Mouse (Mus musculus) liver, embryonic 13.5 days (tissue): ENCODE data around the gene Hivep2. TPM values are rescaled to one million over a fixed set of nuclear protein-coding genes. Genes with fewer than 3 reads are reported as not detected.

Experiments used
- ATAC-seq: fragments of 200-750 bp; cut with Nextera tagmentation; 2 replicates; pipeline ENCODE4 v1.8.0; 2017; ENCODE audit warnings: low read depth, mild to moderate bottlenecking, moderate number of reproducible peaks, moderate library complexity
- DNase-seq: peaks from one replicate; pipeline ENCODE4 v3.0.0; 2022
- H3K27ac ChIP-seq: fragments of 300-500 bp; sonication (generic); 2 replicates; pipeline ENCODE4 v1.5.1; 2015; ENCODE audit warnings: moderate library complexity, mild to moderate bottlenecking, inconsistent platforms
- H3K27me3 ChIP-seq: fragments of 300-500 bp; sonication (generic); 2 replicates; pipeline ENCODE4 v1.6.1; 2015; ENCODE audit warnings: mild to moderate bottlenecking, inconsistent platforms
- H3K36me3 ChIP-seq: fragments of 300-500 bp; sonication (generic); 2 replicates; pipeline ENCODE4 v1.6.1; 2015; ENCODE audit warnings: mild to moderate bottlenecking, inconsistent platforms
- H3K4me1 ChIP-seq: fragments of 300-500 bp; sonication (generic); replicated peaks from 2 replicates; pipeline ENCODE4 v1.6.1; 2015; ENCODE audit warnings: inconsistent platforms
- H3K4me2 ChIP-seq: fragments of 300-500 bp; sonication (generic); 2 replicates; pipeline ENCODE4 v1.6.1; 2015; ENCODE audit warnings: inconsistent platforms, mild to moderate bottlenecking, moderate library complexity
- H3K4me3 ChIP-seq: fragments of 300-500 bp; sonication (generic); replicated peaks from 2 replicates; pipeline ENCODE4 v1.5.1; 2015; ENCODE audit warnings: mild to moderate bottlenecking, inconsistent platforms
- H3K9ac ChIP-seq: fragments of 300-500 bp; sonication (generic); 2 replicates; pipeline ENCODE4 v1.6.1; 2015; ENCODE audit warnings: mild to moderate bottlenecking, inconsistent platforms
- H3K9me3 ChIP-seq: fragments of 300-500 bp; sonication (generic); replicated peaks from 2 replicates; pipeline ENCODE4 v1.6.1; 2016; ENCODE audit warnings: inconsistent platforms
- WGBS: fragments of 180-500 bp; shearing (Covaris S2); methylation state at CpG from one replicate; pipeline ENCODE4 v1.1.7; 2015; ENCODE audit not compliant: insufficient replicate concordance; 5-methylcytosine and 5-hydroxymethylcytosine counted together
- polyA plus RNA-seq: library from polyadenylated mRNA; unstranded; fragments of >200 nt; fragmentation: Nextera tagmentation; extraction: Ambion mirVana; gene quantifications from 2 replicates; pipeline ENCODE4 v1.2.1, GENCODE M21; 2015

Hivep2 gene
- polyA plus RNA-seq, 1 experiment from 2014 or later = 0.43 TPM

DNA sequence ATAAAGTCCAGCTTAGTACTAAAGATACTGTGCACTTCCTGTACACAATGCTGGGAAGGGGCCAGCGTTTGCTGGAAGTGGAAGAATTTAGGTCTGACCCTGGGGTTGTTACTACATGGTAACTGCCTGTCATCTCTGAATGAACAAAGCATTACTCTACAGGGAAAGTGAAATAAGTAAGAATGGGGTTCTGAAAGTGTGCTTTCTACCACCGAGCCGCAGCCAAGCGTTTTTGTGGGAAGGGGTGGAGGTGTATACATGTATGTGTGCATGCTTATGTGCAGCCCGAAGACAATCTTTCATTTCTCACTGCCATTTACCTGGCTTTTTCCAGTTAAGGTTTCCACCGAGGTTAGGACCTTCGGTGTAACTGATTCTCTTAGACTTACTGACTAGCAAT, 121.4 kb downstream of the Hivep2 start:
- no peak overlapping the region for H3K9ac ChIP-seq
- 62% methylated on average over 7 of the region's 7 CpGs for WGBS
- no peaks in the 10 kb centered on the region for H3K36me3 ChIP-seq
- DNase-seq (no peak), ATAC-seq (no peak)
- H3K4me3 ChIP-seq = no peak overlapping the region
- no peak overlapping the region for H3K4me2 ChIP-seq
- no peaks in the 10 kb centered on the region for H3K9me3 ChIP-seq
- H3K27me3 ChIP-seq = no peaks in the 10 kb centered on the region
- H3K4me1 ChIP-seq = peaks cover 7% of the 10 kb centered on the region; the same call in 1 of the 2 replicates
- no peak overlapping the region for H3K27ac ChIP-seq

DNA sequence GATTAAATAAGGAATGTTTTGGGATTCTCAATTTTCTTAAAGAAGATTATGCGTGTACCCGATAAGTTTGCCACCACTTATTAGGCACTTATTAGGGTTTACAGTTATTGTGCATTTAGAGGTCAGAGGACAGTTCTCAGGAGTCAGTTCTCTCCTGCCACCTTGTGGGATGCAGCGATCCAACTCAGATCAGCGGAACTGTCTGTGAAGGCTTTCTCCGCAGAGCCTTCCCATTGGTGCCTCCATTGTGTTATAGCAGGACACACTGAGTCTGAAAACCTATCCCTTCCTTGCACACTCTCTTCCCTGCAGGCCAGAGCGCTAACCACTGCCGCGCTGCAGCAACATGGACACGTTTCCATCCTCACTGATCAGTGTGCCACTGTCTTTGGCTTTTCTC, 123.6 kb downstream of the Hivep2 start:
- Histone ChIP-seq H3K4me1 (peaks cover 7% of the 10 kb centered on the region; the same call in 1 of the 2 replicates), H3K4me3 (no peak overlapping the region), H3K9ac (no peak overlapping the region), H3K27ac (no peak overlapping the region), H3K4me2 (no peak overlapping the region), H3K27me3 (no peaks in the 10 kb centered on the region), H3K36me3 (no peaks in the 10 kb centered on the region), H3K9me3 (no peaks in the 10 kb centered on the region)
- no peak for DNase-seq
- 59% methylated on average over 9 of the region's 9 CpGs for WGBS
- no peak for ATAC-seq

DNA sequence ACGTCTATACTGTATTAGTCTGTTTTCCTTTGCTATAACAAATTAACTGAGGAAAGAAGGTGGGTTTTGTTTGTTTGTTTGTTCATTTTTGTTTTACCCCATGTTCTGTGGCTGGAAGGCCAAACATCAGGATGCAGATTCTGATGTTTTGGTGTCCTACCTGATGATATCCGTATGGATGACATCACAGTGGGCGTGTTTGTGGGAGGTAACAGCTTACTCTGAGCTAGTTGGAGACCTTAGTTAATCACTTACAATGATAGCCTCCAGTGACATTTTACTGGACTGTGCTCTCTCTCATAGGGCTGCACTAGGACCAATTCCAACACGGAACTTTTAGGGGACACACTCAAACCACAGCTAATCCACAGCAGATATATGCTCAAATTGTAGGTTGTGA, 128.2 kb downstream of the Hivep2 start:
- WGBS = 63% methylated on average over 4 of the region's 4 CpGs
- H3K27me3 ChIP-seq = no peaks in the 10 kb centered on the region
- no peaks in the 10 kb centered on the region for H3K4me1 ChIP-seq
- no peaks in the 10 kb centered on the region for H3K36me3 ChIP-seq
- no peak overlapping the region for H3K4me2 ChIP-seq
- H3K27ac ChIP-seq = no peak overlapping the region
- ATAC-seq (no peak), DNase-seq (no peak)
- H3K4me3 ChIP-seq = no peak overlapping the region
- H3K9me3 ChIP-seq = no peaks in the 10 kb centered on the region
- no peak overlapping the region for H3K9ac ChIP-seq

- no peaks in the 10 kb centered on the region for H3K4me1 ChIP-seq
- no peaks in the 10 kb centered on the region for H3K27me3 ChIP-seq
- H3K9ac ChIP-seq = no peak overlapping the region
- 64% methylated on average over 3 of the region's 3 CpGs for WGBS
- DNase-seq = no peak
- H3K4me3 ChIP-seq = no peak overlapping the region
- H3K27ac ChIP-seq = no peak overlapping the region
- H3K9me3 ChIP-seq = no peaks in the 10 kb centered on the region
- H3K4me2 ChIP-seq = no peak overlapping the region
- ATAC-seq = no peak
- H3K36me3 ChIP-seq = no peaks in the 10 kb centered on the region
Observed at GRCm38 (mm10) chr10:14096045-14096444, 130.2 kb downstream of the Hivep2 start.

GRCm38 (mm10) chr10:14099182-14099581, 133.3 kb downstream of the Hivep2 start:
- ATAC-seq (no peak), DNase-seq (no peak)
- H3K4me3 ChIP-seq = no peak overlapping the region
- H3K4me1 ChIP-seq = no peaks in the 10 kb centered on the region
- no peak overlapping the region for H3K9ac ChIP-seq
- no peaks in the 10 kb centered on the region for H3K36me3 ChIP-seq
- no peaks in the 10 kb centered on the region for H3K27me3 ChIP-seq
- H3K4me2 ChIP-seq = no peak overlapping the region
- WGBS = 63% methylated on average over 4 of the region's 4 CpGs
- no peak overlapping the region for H3K27ac ChIP-seq
- H3K9me3 ChIP-seq = no peaks in the 10 kb centered on the region

DNA sequence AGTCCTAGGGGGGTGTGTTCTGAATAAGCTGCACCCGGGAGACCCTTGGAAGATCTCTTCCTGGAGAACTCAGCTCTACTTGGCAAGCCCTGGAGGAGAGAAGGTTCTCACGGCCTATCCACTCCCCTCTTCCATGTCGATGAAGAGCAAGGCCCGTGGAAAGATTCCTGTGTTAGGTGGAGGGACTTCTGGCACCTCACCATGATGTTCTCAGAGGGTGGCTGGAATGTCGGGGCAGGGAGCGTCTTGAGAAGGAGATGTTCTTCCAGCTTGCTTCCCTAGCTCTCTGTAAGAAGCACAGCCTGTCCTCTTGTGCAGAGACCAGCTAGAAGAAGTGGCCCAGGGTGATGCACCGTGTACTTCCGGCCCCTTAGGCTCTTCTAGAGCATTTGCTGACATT, 134.2 kb downstream of the Hivep2 start:
- H3K4me1 ChIP-seq = no peaks in the 10 kb centered on the region
- H3K4me3 ChIP-seq = no peak overlapping the region
- no peaks in the 10 kb centered on the region for H3K27me3 ChIP-seq
- ATAC-seq (no peak), DNase-seq (no peak)
- H3K9me3 ChIP-seq = no peaks in the 10 kb centered on the region
- H3K27ac ChIP-seq = no peak overlapping the region
- H3K9ac ChIP-seq = no peak overlapping the region
- no peak overlapping the region for H3K4me2 ChIP-seq
- no peaks in the 10 kb centered on the region for H3K36me3 ChIP-seq
- 68% methylated on average over 8 of the region's 8 CpGs for WGBS

GRCm38 (mm10) chr10:14100847-14101246, 135.0 kb downstream of the Hivep2 start:
- Histone ChIP-seq H3K27ac (no peak overlapping the region), H3K9ac (no peak overlapping the region), H3K4me2 (no peak overlapping the region), H3K4me1 (no peaks in the 10 kb centered on the region), H3K9me3 (no peaks in the 10 kb centered on the region), H3K4me3 (no peak overlapping the region), H3K36me3 (no peaks in the 10 kb centered on the region), H3K27me3 (no peaks in the 10 kb centered on the region)
- ATAC-seq = no peak
- 55% methylated on average over 3 of the region's 3 CpGs for WGBS
- DNase-seq = no peak

- no peak overlapping the region for H3K27ac ChIP-seq
- DNase-seq (no peak), ATAC-seq (no peak)
- no peaks in the 10 kb centered on the region for H3K4me1 ChIP-seq
- H3K36me3 ChIP-seq = no peaks in the 10 kb centered on the region
- WGBS = 65% methylated on average over 5 of the region's 5 CpGs
- H3K9ac ChIP-seq = no peak overlapping the region
- no peaks in the 10 kb centered on the region for H3K27me3 ChIP-seq
- H3K4me3 ChIP-seq = no peak overlapping the region
- no peaks in the 10 kb centered on the region for H3K9me3 ChIP-seq
- H3K4me2 ChIP-seq = no peak overlapping the region
Observed at GRCm38 (mm10) chr10:14101966-14102365, 136.1 kb downstream of the Hivep2 start.

DNA sequence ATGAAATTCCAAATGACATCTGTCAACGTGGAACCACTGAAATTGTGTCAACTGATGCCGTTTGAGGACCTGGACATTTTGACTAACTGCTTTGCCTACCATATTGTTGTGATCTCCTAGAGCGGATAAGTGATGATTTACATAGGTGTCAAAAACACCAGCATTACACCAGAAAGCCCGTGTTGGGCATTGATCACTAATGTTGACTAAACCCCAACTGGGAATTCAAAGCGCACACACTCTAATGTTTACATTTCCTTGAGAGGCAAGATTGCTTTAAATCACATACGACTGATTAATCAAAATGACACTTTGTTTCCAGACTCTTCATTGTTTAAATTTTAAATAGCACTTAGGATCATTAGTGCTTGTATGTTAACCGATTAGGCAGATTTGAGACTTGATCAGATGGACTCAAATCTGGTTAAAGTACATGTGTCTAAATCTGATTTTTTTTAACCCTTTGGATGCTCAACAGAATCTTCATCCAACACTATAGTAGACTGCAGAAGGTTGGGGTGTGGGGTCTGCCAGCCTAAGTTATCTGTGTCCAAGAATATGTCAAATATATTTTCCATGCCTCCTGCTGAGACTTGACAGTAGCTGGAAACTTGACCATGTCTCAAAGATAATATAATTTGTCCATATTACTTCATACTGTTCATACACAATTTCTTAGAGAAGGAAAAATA, 142.3 kb downstream of the Hivep2 start:
- Histone ChIP-seq H3K4me1 (no peaks in the 10 kb centered on the region), H3K36me3 (no peaks in the 10 kb centered on the region), H3K4me3 (no peak overlapping the region), H3K9me3 (no peaks in the 10 kb centered on the region), H3K9ac (no peak overlapping the region), H3K4me2 (no peak overlapping the region), H3K27ac (no peak overlapping the region), H3K27me3 (no peaks in the 10 kb centered on the region)
- DNase-seq = no peak
- 68% methylated on average over 7 of the region's 7 CpGs for WGBS
- no peak for ATAC-seq

- DNase-seq (no peak), ATAC-seq (no peak)
- Histone ChIP-seq H3K4me3 (no peak overlapping the region), H3K36me3 (no peaks in the 10 kb centered on the region), H3K9me3 (no peaks in the 10 kb centered on the region), H3K4me1 (no peaks in the 10 kb centered on the region), H3K4me2 (no peak overlapping the region), H3K9ac (no peak overlapping the region), H3K27ac (no peak overlapping the region), H3K27me3 (no peaks in the 10 kb centered on the region)
- WGBS = 39% methylated on average over 4 of the region's 4 CpGs
Observed at GRCm38 (mm10) chr10:14115846-14116245, 150.0 kb downstream of the Hivep2 start.

DNA sequence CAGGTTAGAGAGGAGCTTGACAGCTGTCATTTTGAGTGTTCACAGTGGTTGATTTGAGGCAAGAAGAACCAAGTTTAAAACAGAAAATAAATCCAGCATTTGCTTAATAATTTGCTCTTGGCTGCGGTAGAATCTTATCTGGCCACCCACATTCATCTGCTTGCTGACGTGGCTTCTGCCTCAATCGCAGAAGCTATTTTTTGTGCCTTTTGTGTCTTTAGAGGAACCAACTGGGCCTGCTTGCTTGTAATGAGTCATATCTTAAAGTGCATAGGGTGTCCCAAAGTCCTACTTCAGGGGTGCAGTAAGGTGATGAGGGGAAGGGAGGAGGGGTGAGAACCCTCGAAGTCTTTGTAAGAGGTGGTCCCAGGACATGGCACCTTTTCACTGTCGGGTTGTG, 151.1 kb downstream of the Hivep2 start:
- no peaks in the 10 kb centered on the region for H3K4me1 ChIP-seq

GRCm38 (mm10) chr10:14119201-14119600, 153.3 kb downstream of the Hivep2 start:
- Histone ChIP-seq H3K9me3 (no peaks in the 10 kb centered on the region), H3K27me3 (no peaks in the 10 kb centered on the region), H3K27ac (no peak overlapping the region), H3K9ac (no peak overlapping the region), H3K4me3 (no peak overlapping the region), H3K4me1 (no peaks in the 10 kb centered on the region), H3K36me3 (no peaks in the 10 kb centered on the region), H3K4me2 (no peak overlapping the region)
- DNase-seq = no peak
- 68% methylated on average over 5 of the region's 5 CpGs for WGBS
- ATAC-seq = no peak

More for the DNA sequence above, 151.1 kb downstream of the Hivep2 start:
- no peak for DNase-seq
- WGBS = 50% methylated on average over 5 of the region's 5 CpGs
- no peak overlapping the region for H3K27ac ChIP-seq
- H3K9me3 ChIP-seq = no peaks in the 10 kb centered on the region
- no peak overlapping the region for H3K4me3 ChIP-seq
- H3K36me3 ChIP-seq = no peaks in the 10 kb centered on the region
- H3K4me2 ChIP-seq = no peak overlapping the region
- no peaks in the 10 kb centered on the region for H3K27me3 ChIP-seq
- no peak overlapping the region for H3K9ac ChIP-seq
- no peak for ATAC-seq
